Mouse (Mus musculus) megakaryocyte progenitor cell, adult 5-6 weeks (primary cell): ENCODE measurements at regions not wholly inside any gene's neighbourhood (a gene's known extent, or its start where the extent isn't known, plus 50 kb on each side); places are given as distances from the start of the nearest gene placed in this dataset.

Source experiments
- ATAC-seq: replicated peaks from 2 replicates; pipeline ENCODE4 v1.8.0; 2016; ENCODE audit warnings: mild to moderate bottlenecking, moderate TSS enrichment, inconsistent platforms; ENCODE audit not compliant: poor library complexity

- ATAC-seq: no peak
Measured at GRCm38 (mm10) chr16:73435726-73436125, 975.9 kb downstream of the Robo2 start.

GRCm38 (mm10) chr16:73424851-73425250 is 986.8 kb downstream of the Robo2 start:
- ATAC-seq: no peak

DNA sequence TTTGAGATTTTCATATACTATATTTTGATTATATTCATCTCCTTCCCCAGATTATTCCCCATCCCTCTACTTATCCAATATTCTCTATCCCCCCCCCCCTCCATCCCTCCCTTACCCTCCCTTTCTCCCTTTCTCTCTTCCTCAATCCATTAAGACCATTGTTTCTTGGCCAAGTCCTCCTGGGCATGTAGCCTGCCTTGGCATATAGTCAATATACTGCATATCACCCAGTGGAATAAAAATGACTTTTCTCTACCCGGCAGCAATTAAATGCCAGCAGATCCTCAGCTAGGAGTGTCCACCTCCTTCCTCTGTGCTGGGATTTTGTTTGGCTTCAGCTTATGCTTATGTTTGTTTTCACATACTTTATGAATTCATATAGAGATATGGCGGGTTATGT is 987.3 kb downstream of the Robo2 start:
- ATAC-seq: no peak

GRCm38 (mm10) chr16:73404509-73404908 is 1007.1 kb downstream of the Robo2 start:
- ATAC-seq: no peak

DNA sequence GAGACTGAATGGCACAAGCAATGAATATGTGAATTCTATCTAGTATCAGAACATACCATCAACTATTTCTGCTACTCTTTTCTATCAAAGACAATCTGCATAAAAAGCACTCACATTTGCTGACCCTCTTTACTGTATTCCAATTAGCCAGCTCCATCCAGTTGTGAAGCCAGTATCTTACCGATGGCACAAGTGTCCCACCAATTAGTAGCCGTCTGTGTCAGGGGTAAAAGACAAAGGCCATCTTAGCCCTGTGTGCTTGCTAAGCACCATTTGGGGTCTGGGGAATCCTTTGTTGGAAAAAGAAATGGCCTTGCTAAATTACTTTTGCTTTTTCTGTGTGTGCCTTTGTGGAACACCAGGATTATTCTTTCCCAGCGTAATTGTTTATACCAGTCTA is 1007.5 kb downstream of the Robo2 start:
- ATAC-seq: no peak

- ATAC-seq: no peak
Measured at GRCm38 (mm10) chr16:73379056-73379455, 1032.6 kb downstream of the Robo2 start.

DNA sequence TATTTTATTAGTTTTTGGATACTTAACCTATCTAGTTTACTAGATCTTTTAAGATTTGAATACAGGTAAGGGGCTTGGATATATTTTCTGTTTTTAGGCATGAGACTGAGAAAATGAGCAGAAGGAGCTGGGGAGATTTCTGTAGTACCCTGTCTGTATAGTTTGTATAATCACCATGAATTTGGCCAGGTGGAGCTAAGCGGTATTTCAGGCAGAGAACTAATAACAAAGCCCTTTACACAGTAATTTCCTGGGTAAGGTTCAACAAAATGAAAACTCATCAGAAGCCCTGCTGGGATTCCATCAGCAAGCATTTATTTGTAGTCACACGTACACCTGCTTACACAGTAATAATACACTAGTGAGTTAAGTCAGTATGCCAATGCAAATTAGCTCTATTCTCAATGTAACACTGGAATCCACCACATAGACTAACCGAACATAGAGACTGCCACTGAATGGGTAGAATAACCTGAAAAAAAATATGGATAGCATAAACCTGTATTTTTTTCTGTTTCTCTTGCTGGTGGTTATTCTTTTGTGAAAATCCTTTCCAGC is 1036.9 kb downstream of the Robo2 start:
- no peak for ATAC-seq

DNA sequence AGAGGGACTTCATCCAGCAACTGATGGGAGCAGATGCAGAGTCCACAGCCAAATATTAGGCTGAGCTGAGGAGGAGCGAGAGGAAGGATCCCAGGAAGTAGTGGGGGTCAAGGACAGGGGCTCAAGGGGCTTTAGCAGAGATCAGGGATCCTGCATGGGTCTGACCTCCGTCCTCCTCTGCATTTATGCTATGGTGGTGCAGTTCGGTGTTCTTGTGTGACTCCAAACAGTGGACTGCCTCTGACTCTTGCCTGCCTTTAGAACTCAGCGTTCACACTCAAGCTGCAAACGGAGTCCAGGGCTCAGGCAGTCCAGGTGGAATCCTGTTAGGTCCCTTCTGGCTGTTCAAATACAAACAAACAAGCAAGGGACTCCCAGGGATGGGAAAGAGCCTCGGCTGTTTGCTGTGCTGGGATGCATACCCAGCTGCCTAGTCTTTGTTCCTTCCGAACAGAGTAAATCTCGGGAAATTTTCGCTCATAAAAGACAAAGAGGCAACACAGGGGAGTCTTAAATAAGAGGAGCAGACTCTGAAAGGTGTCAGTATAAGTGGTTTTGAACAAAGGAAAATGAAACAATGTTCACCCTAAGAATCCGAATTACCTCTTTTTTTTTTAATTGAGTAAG is 1042.9 kb downstream of the Robo2 start:
- ATAC-seq: no peak

DNA sequence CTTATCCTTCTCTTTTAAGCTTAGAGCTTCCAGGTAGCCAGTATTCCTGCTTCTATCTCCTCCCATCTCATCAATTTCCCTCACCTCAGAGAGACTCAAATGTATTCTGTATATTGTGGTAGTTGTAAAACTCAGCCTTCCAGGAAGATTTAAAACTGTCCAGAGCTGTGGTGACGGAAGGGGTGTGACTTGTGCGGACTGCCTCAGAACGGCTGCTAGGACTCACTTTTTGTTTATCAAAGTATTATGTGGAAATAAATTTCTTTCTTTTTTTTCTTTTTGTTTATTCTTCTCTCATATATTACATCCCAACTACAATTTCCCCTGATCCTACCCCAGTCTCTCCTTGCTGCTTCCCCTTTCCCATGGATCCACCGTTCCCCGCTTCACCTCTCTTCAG is 1043.7 kb downstream of the Robo2 start:
- no peak for ATAC-seq

- ATAC-seq: no peak
Measured at GRCm38 (mm10) chr16:73367226-73367840, 1044.3 kb downstream of the Robo2 start.

- no peak for ATAC-seq
Measured at GRCm38 (mm10) chr16:73350698-73351097, 1042.6 kb downstream of the Robo1 start.

- ATAC-seq: no peak
Measured at GRCm38 (mm10) chr16:73343941-73344340, 1035.8 kb downstream of the Robo1 start.

DNA sequence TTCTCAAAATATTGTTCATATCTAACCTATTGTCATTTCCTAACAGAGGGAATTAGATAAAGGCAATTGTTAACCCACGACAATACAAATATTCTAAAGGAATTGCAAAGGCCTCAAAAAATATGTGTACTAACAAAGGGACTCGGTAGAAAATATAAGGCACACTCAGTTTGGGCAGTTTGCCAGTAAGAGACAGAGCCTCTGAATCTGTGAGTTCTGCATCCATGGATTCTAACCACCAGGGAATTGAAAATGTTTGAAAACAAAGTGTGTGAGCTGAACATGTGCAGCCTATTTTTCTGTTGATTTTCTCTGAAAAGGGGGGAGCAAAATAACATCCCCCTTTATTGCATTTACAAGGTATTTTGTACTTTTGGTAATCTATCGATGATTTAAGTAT is 1035.4 kb downstream of the Robo1 start:
- ATAC-seq: no peak

DNA sequence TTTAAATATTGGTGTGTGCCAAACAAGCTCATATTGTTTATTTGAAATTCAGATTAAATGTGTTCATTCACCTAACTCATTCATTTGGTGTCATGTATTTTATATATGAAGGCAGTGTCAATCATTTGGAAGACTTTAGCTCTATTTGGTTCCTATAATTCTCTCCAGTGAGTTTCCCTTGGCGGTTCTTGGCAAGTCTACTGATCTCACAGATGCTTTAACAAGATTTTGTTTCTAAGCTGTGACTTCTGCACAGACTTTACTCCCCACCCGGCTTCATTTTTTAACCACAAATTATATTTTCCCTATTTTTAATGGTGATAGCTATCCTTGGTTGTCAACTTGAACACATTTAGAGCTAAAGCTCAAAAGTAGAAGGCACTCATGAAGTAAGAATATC is 1009.5 kb downstream of the Robo1 start:
- no peak for ATAC-seq

GRCm38 (mm10) chr16:73310096-73310495 is 1002.0 kb downstream of the Robo1 start:
- no peak for ATAC-seq

GRCm38 (mm10) chr16:73279951-73280350 is 971.8 kb downstream of the Robo1 start:
- no peak for ATAC-seq

DNA sequence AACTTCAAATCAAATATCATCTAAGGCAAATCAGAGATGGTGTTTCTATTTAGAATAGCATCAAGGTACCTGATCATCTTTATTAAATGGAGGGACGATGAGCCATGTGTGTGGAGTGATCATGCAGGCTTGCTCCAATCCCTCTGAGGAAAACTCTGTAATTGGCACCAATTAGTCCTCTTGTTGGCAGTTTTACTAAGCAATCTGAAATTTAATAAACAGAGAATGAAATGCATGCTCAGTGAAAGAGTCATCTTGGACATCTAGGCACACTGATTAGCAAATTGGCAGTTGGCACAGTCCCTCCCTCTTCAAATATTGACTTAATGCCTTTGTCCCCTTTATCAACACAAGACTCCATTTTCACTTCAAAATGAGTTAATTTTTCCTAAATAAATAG is 951.6 kb downstream of the Robo1 start:
- ATAC-seq: no peak

DNA sequence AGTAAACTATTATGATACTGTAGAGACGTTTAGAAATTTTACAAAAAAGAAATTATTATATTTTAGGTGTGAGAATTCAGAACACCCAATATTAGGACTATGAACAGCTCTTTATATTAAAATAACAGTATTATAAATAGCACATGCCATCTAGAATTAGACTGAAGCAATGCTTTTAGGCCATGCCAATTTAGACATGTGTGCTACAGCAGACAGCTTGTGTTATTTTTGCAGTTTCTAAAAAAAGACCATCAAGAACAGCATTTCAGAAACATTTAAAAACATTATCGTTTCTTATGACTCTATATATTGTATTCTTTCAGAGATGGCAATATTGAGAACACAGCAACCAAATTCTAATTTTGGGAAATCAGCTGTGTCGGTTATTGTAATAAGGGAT is 951.2 kb downstream of the Robo1 start:
- no peak for ATAC-seq

GRCm38 (mm10) chr16:73245073-73245590 is 937.0 kb downstream of the Robo1 start:
- no peak for ATAC-seq

- no peak for ATAC-seq
Measured at GRCm38 (mm10) chr16:73230599-73230998, 922.5 kb downstream of the Robo1 start.

DNA sequence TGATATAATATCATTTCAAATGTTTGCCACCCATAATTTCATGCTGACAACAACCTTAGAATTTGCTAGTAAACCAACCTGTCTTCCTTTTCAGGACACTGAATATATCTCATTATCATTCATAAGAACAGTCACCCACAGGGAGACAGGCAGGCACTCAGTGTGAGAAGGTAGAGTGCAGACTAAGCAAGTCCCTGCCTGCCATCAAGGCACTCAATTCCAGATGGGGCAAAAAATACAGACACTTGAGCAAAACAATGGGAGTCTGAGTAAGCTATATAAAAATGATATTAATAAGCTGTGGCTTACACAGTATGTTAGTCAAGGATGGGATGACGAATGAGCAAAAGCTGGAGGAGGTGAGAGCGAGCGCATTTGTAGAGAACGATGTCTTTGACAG is 909.4 kb downstream of the Robo1 start:
- ATAC-seq: no peak

DNA sequence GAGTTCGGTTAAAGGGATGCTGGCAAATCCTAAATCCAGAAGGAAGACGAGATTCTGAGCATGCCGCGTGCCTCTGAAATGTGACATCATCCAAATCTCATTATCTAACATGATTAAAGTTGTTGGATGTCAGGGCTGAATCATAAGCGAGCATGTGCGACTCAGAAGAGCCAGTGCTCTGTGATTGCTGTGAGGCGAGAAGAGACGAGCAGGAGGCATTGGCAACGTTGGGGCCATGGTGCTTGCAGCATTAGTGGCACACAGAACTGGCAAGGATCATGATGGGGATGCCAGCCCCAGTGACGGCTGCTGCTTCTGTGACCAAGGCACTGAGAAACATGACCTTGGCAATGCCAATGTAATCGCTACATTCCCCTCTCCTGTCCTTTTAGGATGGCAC is 895.4 kb downstream of the Robo1 start:
- no peak for ATAC-seq

DNA sequence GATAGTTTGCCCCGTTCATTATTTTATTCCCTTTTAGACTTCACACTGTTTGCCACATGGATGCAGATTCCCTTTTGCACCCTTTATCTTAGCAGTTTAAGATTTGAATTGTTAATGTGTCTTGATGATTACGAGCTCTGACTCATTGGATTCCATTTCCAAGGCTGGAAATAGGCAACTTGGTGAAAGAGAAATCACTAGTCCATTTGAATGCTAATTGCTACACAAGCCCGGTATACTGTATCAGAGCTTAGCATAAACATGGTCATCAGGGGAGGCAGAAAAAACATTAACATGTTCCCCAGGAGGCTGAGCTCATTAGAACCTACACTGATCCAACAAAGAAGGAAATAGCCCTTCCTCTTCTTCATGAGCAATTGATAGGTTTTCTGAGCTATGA is 892.9 kb downstream of the Robo1 start:
- ATAC-seq: no peak
